Mouse (Mus musculus) c-Kit-positive CD71-positive TER-119-negative erythroid progenitor cells, embryonic 14.5 days (primary cell): ENCODE measurements around the gene Amn1.
"Not testable (repeated sequence)": the region's sequence is repeated elsewhere in the genome, so short reads cannot be mapped to it uniquely, and the experiment has no call there.

Experiments
- DNase-seq: peaks from one replicate; pipeline ENCODE4 v3.0.0-alpha.2; 2013; ENCODE audit warnings: low read depth

Amn1 gene

GRCm38 (mm10) chr6:149188041-149188924 lies at the start of gene Amn1:
Gene Amn1 (minus strand): TSS chr6:149188712.
- DNase-seq: peak; percentile 96

- DNase-seq: no peak
Observed at GRCm38 (mm10) chr6:149236807-149237206, 48.3 kb upstream of the Amn1 start.

- DNase-seq: peak; percentile 40
Observed at GRCm38 (mm10) chr6:149233918-149234317, 45.4 kb upstream of the Amn1 start.

- DNase-seq: no peak
Observed at GRCm38 (mm10) chr6:149224751-149225150, 36.2 kb upstream of the Amn1 start.

- no peak for DNase-seq
Observed at GRCm38 (mm10) chr6:149221296-149221695, 32.8 kb upstream of the Amn1 start.

GRCm38 (mm10) chr6:149198572-149198971 lies 10.1 kb upstream of the Amn1 start:
- DNase-seq: no peak

GRCm38 (mm10) chr6:149197116-149197515 lies 8.6 kb upstream of the Amn1 start:
- no peak for DNase-seq

GRCm38 (mm10) chr6:149193276-149193905 lies 4.9 kb upstream of the Amn1 start:
- peak; percentile 92 for DNase-seq

GRCm38 (mm10) chr6:149191951-149192350 lies 3.4 kb upstream of the Amn1 start:
- not testable (repeated sequence) for DNase-seq

GRCm38 (mm10) chr6:149189340-149189922 lies 919 bp upstream of the Amn1 start:
- no peak for DNase-seq

- DNase-seq: no peak
Observed at GRCm38 (mm10) chr6:149188925-149189257, 379 bp upstream of the Amn1 start.

- no peak for DNase-seq
Observed at GRCm38 (mm10) chr6:149187371-149187770, 1.1 kb downstream of the Amn1 start.

GRCm38 (mm10) chr6:149184007-149184406 lies 4.5 kb downstream of the Amn1 start:
- DNase-seq: no peak

- peak; percentile 41 for DNase-seq
Observed at GRCm38 (mm10) chr6:149179064-149179463, 9.4 kb downstream of the Amn1 start.

- no peak for DNase-seq
Observed at GRCm38 (mm10) chr6:149174932-149175570, 13.5 kb downstream of the Amn1 start.

GRCm38 (mm10) chr6:149173831-149174625 lies 14.5 kb downstream of the Amn1 start:
- no peak for DNase-seq

GRCm38 (mm10) chr6:149169965-149170364 lies 18.5 kb downstream of the Amn1 start:
- DNase-seq: not testable (repeated sequence)

- DNase-seq: no peak
Observed at GRCm38 (mm10) chr6:149168436-149168835, 20.1 kb downstream of the Amn1 start.

- DNase-seq: no peak
Observed at GRCm38 (mm10) chr6:149167672-149168071, 20.8 kb downstream of the Amn1 start.

GRCm38 (mm10) chr6:149167038-149167437 lies 21.5 kb downstream of the Amn1 start:
- DNase-seq: not testable (repeated sequence)

- no peak for DNase-seq
Observed at GRCm38 (mm10) chr6:149155031-149155841, 33.3 kb downstream of the Amn1 start.
